Mouse (Mus musculus) intestine, embryonic 14.5 days (tissue): ENCODE measurements at regions not wholly inside any gene's neighbourhood (a gene's known extent, or its start where the extent isn't known, plus 50 kb on each side); places are given as distances from the start of the nearest gene placed in this dataset.
A peak's percentile ranks its signal among the peaks of the same experiment; 100 is the strongest.
"Not testable (repeated sequence)": the region's sequence is repeated elsewhere in the genome, so short reads cannot be mapped to it uniquely, and the experiment has no call there.

Experiments used
- ATAC-seq: fragments of 200-750 bp; cut with Nextera tagmentation; replicated peaks from 2 replicates; pipeline ENCODE4 v1.8.0; 2017; ENCODE audit warnings: low read depth, moderate number of reproducible peaks, moderate TSS enrichment, moderate library complexity; ENCODE audit not compliant: low FRiP score, low TSS enrichment
- DNase-seq: peaks from one replicate; pipeline ENCODE4 v3.0.0-alpha.2; 2018; ENCODE audit warnings: low spot score
- H3K27ac ChIP-seq: fragments of 300-500 bp; sonication (generic); 2 replicates; pipeline ENCODE4 v1.5.1; 2014; ENCODE audit warnings: low read depth, mild to moderate bottlenecking, control low read depth
- H3K27me3 ChIP-seq: fragments of 300-500 bp; sonication (generic); replicated peaks from 2 replicates; pipeline ENCODE4 v1.6.1; 2014; ENCODE audit warnings: low read length, control low read depth; ENCODE audit not compliant: control insufficient read depth, insufficient read depth
- H3K36me3 ChIP-seq: fragments of 300-500 bp; sonication (generic); 2 replicates; pipeline ENCODE4 v1.6.1; 2014; ENCODE audit warnings: low read length, control low read depth; ENCODE audit not compliant: control insufficient read depth, insufficient read depth
- H3K4me1 ChIP-seq: fragments of 300-500 bp; sonication (generic); replicated peaks from 2 replicates; pipeline ENCODE4 v1.6.1; 2014; ENCODE audit warnings: low read length, control low read depth, mixed read lengths; ENCODE audit not compliant: control insufficient read depth, insufficient read depth
- H3K4me2 ChIP-seq: fragments of 300-500 bp; sonication (generic); 2 replicates; pipeline ENCODE4 v1.6.1; 2014; ENCODE audit warnings: low read length
- H3K4me3 ChIP-seq: fragments of 300-500 bp; sonication (generic); 2 replicates; pipeline ENCODE4 v1.5.1; 2014; ENCODE audit warnings: low read depth, low read length, control low read depth, mixed read lengths
- H3K9ac ChIP-seq: fragments of 300-500 bp; sonication (generic); 2 replicates; pipeline ENCODE4 v1.6.1; 2014; ENCODE audit warnings: mild to moderate bottlenecking, low read length
- H3K9me3 ChIP-seq: fragments of 300-500 bp; sonication (generic); 2 replicates; pipeline ENCODE4 v1.6.1; 2016; ENCODE audit warnings: low read length, control low read depth; ENCODE audit not compliant: control insufficient read depth
- WGBS: fragments of 180-500 bp; shearing (Covaris S2); extraction: QIAGEN DNeasy Blood & Tissue Kit; methylation state at CpG from one replicate; pipeline ENCODE4 v1.1.7; 2014; 5-methylcytosine and 5-hydroxymethylcytosine counted together

- H3K4me1 ChIP-seq, H3K36me3 ChIP-seq, H3K9ac ChIP-seq, DNase-seq, H3K27me3 ChIP-seq, ATAC-seq, H3K9me3 ChIP-seq: not testable (repeated sequence)
- Histone ChIP-seq H3K4me3 (peak overlapping the region; percentile 65), H3K4me2 (peak overlapping the region; percentile 58), H3K27ac (peak overlapping the region; percentile 59; the same call in 1 of the 2 replicates)
- WGBS, result 26% methylated on average over 1 of the region's 1 CpGs
These were observed 537.0 kb downstream of the Sema5a start for GRCm38 (mm10) chr15:32781609-32782008.

GRCm38 (mm10) chr15:32799222-32799621 lies 554.6 kb downstream of the Sema5a start:
- Histone ChIP-seq H3K36me3 (peaks cover 46% of the 10 kb centered on the region), H3K4me1 (no peaks in the 10 kb centered on the region), H3K4me2 (no peak overlapping the region), H3K27me3 (no peaks in the 10 kb centered on the region), H3K9ac (no peak overlapping the region), H3K27ac (no peak overlapping the region), H3K9me3 (peaks cover 34% of the 10 kb centered on the region), H3K4me3 (no peak overlapping the region)
- WGBS, result 90% methylated on average over 1 of the region's 1 CpGs
- no peak for DNase-seq
- no peak for ATAC-seq

DNA sequence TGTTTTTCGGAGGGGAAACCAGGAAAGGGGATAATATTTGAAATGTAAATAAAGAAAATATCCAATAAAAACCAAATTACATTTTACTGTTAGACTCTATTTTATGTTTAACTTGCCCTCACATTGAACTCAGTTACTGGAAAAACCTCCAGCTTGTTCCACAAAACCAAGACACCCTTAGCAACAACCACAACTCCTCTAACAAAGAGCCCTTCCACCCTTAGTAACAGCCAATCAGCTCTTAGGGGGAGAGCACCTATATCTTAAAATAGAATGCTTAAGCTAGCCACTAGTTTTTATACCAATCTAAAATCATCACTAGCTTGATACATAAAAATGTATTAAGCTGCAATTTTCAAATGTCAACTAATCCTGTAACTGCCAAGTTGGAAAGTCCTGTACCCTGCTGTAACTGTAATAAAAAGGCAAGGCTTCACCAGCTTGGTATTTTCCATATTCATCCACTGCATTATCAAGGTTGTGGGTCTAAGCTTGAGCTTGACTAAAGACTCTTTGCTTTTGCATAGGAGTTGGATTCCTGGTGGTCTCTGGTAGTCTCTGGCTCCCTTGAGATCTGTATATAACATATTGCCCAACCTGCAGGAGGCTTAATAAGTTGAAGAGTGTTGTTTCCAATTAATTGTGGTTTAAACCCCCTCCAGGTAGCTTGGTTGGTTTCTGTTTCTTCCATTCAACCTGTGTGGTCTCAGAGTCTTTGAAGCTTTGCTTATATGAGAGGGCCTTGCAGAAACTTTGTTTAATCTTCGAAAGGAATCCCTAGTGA lies 566.4 kb downstream of the Sema5a start:
- Histone ChIP-seq H3K27ac (no peak overlapping the region), H3K4me2 (no peak overlapping the region), H3K9ac (no peak overlapping the region), H3K4me3 (no peak overlapping the region), H3K4me1 (no peaks in the 10 kb centered on the region), H3K36me3 (no peaks in the 10 kb centered on the region), H3K9me3 (0 out of 2 replicates have a peak, but pooled peaks cover 7% of the 10 kb centered on the region), H3K27me3 (no peaks in the 10 kb centered on the region)
- no peak for DNase-seq
- ATAC-seq, result no peak
- WGBS, result 55% methylated on average over 2 of the region's 2 CpGs

- Histone ChIP-seq H3K4me1 (no peaks in the 10 kb centered on the region), H3K9ac (no peak overlapping the region), H3K27me3 (no peaks in the 10 kb centered on the region), H3K27ac (no peak overlapping the region), H3K4me2 (no peak overlapping the region), H3K36me3 (no peaks in the 10 kb centered on the region), H3K9me3 (no peaks in the 10 kb centered on the region), H3K4me3 (no peak overlapping the region)
- no peak for ATAC-seq
- 82% methylated on average over 1 of the region's 1 CpGs for WGBS
- no peak for DNase-seq
These were observed 595.4 kb downstream of the Sema5a start for GRCm38 (mm10) chr15:32839966-32840365.
